Mouse (Mus musculus) neural tube, embryonic 10.5 days (tissue): ENCODE data around the gene Cd180.
A peak's percentile ranks its signal among the peaks of the same experiment; 100 is the strongest.
"Not testable (repeated sequence)": the region's sequence is repeated elsewhere in the genome, so short reads cannot be mapped to it uniquely, and the experiment has no call there.

ENCODE experiments used
- DNase-seq: peaks from one replicate; pipeline ENCODE4 v3.0.0-alpha.2; 2017; ENCODE audit warnings: low spot score; ENCODE audit errors: extremely low spot score

Cd180 gene

GRCm38 (mm10) chr13:102677602-102678001, 15.8 kb upstream of the Cd180 start:
- DNase-seq: not testable (repeated sequence)

- DNase-seq: peak; percentile 78
These were observed 14.9 kb upstream of the Cd180 start for GRCm38 (mm10) chr13:102678482-102678881.

- DNase-seq: no peak
These were observed 8.5 kb upstream of the Cd180 start for GRCm38 (mm10) chr13:102684890-102685289.

- no peak for DNase-seq
These were observed 5.2 kb upstream of the Cd180 start for GRCm38 (mm10) chr13:102688121-102688520.

GRCm38 (mm10) chr13:102689201-102690090, 3.9 kb upstream of the Cd180 start:
- no peak for DNase-seq

- DNase-seq: no peak
These were observed 3.2 kb upstream of the Cd180 start for GRCm38 (mm10) chr13:102690184-102690583.

GRCm38 (mm10) chr13:102691408-102692150, 1.8 kb upstream of the Cd180 start:
- no peak for DNase-seq

GRCm38 (mm10) chr13:102694154-102694553, 796 bp downstream of the Cd180 start:
- DNase-seq: no peak

- DNase-seq: no peak
These were observed 2.0 kb downstream of the Cd180 start for GRCm38 (mm10) chr13:102695121-102695905.

GRCm38 (mm10) chr13:102698335-102698734, 5.0 kb downstream of the Cd180 start:
- no peak for DNase-seq

- peak; percentile 27 for DNase-seq
These were observed 5.5 kb downstream of the Cd180 start for GRCm38 (mm10) chr13:102698751-102699323.

- no peak for DNase-seq
These were observed 6.8 kb downstream of the Cd180 start for GRCm38 (mm10) chr13:102700176-102700575.

GRCm38 (mm10) chr13:102700744-102701143, 7.4 kb downstream of the Cd180 start:
- no peak for DNase-seq

- DNase-seq: no peak
These were observed 23.6 kb downstream of the Cd180 start for GRCm38 (mm10) chr13:102716973-102717372.

GRCm38 (mm10) chr13:102725416-102725815, 32.1 kb downstream of the Cd180 start:
- DNase-seq: no peak

GRCm38 (mm10) chr13:102725906-102726305, 32.5 kb downstream of the Cd180 start:
- no peak for DNase-seq

- no peak for DNase-seq
These were observed 33.5 kb downstream of the Cd180 start for GRCm38 (mm10) chr13:102726876-102727275.

- no peak for DNase-seq
These were observed 34.7 kb downstream of the Cd180 start for GRCm38 (mm10) chr13:102728035-102728434.

GRCm38 (mm10) chr13:102728951-102729350, 35.6 kb downstream of the Cd180 start:
- DNase-seq: not testable (repeated sequence)

GRCm38 (mm10) chr13:102733063-102733462, 39.7 kb downstream of the Cd180 start:
- no peak for DNase-seq

GRCm38 (mm10) chr13:102737811-102738210, 44.5 kb downstream of the Cd180 start:
- DNase-seq: no peak
